Mouse (Mus musculus) forebrain, embryonic 13.5 days (tissue): ENCODE data around the gene Gm10340. TPM values are rescaled to one million over a fixed set of nuclear protein-coding genes. Genes with fewer than 3 reads are reported as not detected.
"Not testable (repeated sequence)": the region's sequence is repeated elsewhere in the genome, so short reads cannot be mapped to it uniquely, and the experiment has no call there.

Experiments used
- ATAC-seq: fragments of 200-750 bp; cut with Nextera tagmentation; 2 replicates; pipeline ENCODE4 v1.8.0; 2017
- H3K27ac ChIP-seq: fragments of 300-500 bp; sonication (generic); 2 replicates; pipeline ENCODE4 v1.5.1; 2015; ENCODE audit warnings: inconsistent platforms, mild to moderate bottlenecking, moderate library complexity
- H3K27me3 ChIP-seq: fragments of 300-500 bp; sonication (generic); 2 replicates; pipeline ENCODE4 v1.6.1; 2015; ENCODE audit warnings: mild to moderate bottlenecking, inconsistent platforms
- H3K36me3 ChIP-seq: fragments of 300-500 bp; sonication (generic); 2 replicates; pipeline ENCODE4 v1.6.1; 2015; ENCODE audit warnings: mild to moderate bottlenecking, inconsistent platforms; ENCODE audit not compliant: poor library complexity, severe bottlenecking
- H3K4me1 ChIP-seq: fragments of 300-500 bp; sonication (generic); 2 replicates; pipeline ENCODE4 v1.6.1; 2015; ENCODE audit warnings: inconsistent platforms
- H3K4me2 ChIP-seq: fragments of 300-500 bp; sonication (generic); 2 replicates; pipeline ENCODE4 v1.6.1; 2015; ENCODE audit warnings: inconsistent platforms, mild to moderate bottlenecking, moderate library complexity
- H3K4me3 ChIP-seq: fragments of 300-500 bp; sonication (generic); 2 replicates; pipeline ENCODE4 v1.5.1; 2015; ENCODE audit warnings: mild to moderate bottlenecking, inconsistent platforms
- H3K9ac ChIP-seq: fragments of 300-500 bp; sonication (generic); 2 replicates; pipeline ENCODE4 v1.6.1; 2015; ENCODE audit warnings: mild to moderate bottlenecking, inconsistent platforms
- H3K9me3 ChIP-seq: fragments of 300-500 bp; sonication (generic); replicated peaks from 2 replicates; pipeline ENCODE4 v1.6.1; 2016; ENCODE audit warnings: inconsistent platforms
- WGBS: fragments of 180-500 bp; shearing (Covaris S2); methylation state at CpG from one replicate; pipeline ENCODE4 v1.1.7; 2015; 5-methylcytosine and 5-hydroxymethylcytosine counted together
- polyA plus RNA-seq: library from polyadenylated mRNA; unstranded; fragments of >200 nt; fragmentation: Nextera tagmentation; extraction: Ambion mirVana; gene quantifications from 2 replicates; pipeline ENCODE4 v1.2.1, GENCODE M21; 2015

Gene Gm10340
- polyA plus RNA-seq: not detected in 2 replicates

- H3K36me3 ChIP-seq, H3K4me3 ChIP-seq, H3K27ac ChIP-seq, H3K9ac ChIP-seq, H3K4me2 ChIP-seq, ATAC-seq, H3K4me1 ChIP-seq, H3K9me3 ChIP-seq, H3K27me3 ChIP-seq: not testable (repeated sequence)
- WGBS: 88% methylated on average over 2 of the region's 3 CpGs
Measured at GRCm38 (mm10) chr14:3133697-3134096, at the start of gene Gm10340. Gene Gm10340 (plus strand): TSS chr14:3133997.

- not testable (repeated sequence) for ATAC-seq, H3K9ac ChIP-seq, H3K36me3 ChIP-seq, H3K4me2 ChIP-seq, H3K9me3 ChIP-seq, H3K27ac ChIP-seq, H3K4me3 ChIP-seq, H3K27me3 ChIP-seq, H3K4me1 ChIP-seq
- WGBS: 92% methylated on average over 17 of the region's 25 CpGs
Measured at GRCm38 (mm10) chr14:3116051-3116450, 17.7 kb upstream of the Gm10340 start.

GRCm38 (mm10) chr14:3187955-3188354 is 54.2 kb downstream of the Gm10340 start, which contains the start of gene Gm5795:
Gene Gm5795 (plus strand): TSS chr14:3188255.
- H3K9me3 ChIP-seq, H3K36me3 ChIP-seq, H3K4me3 ChIP-seq, H3K4me2 ChIP-seq, ATAC-seq, H3K9ac ChIP-seq, H3K27me3 ChIP-seq, H3K27ac ChIP-seq, H3K4me1 ChIP-seq: not testable (repeated sequence)
- WGBS: no CpG with 5 or more reads among the region's 2 CpGs

Other genes with a start within 250 kb of the Gm10340 start
- gene Gm2888, start 104.0 kb upstream of the Gm10340 start, polyA plus RNA-seq: not detected in 2 replicates
- gene Gm2897, start 84.7 kb upstream of the Gm10340 start, polyA plus RNA-seq: 4.7 and 8.1 TPM in 2 replicates
- gene Gm5795, start 54.3 kb downstream of the Gm10340 start, polyA plus RNA-seq: not detected in 2 replicates
- gene D830030K20Rik, start 74.5 kb downstream of the Gm10340 start, polyA plus RNA-seq: 11.0 and 13.5 TPM in 2 replicates
- gene Gm2956, start 198.6 kb downstream of the Gm10340 start, polyA plus RNA-seq: 0.37 TPM in 1 of 2 replicates, not detected in the other